Mouse (Mus musculus) fibroblast of lung, adult 2 months (primary cell): Measurements from ENCODE around the gene Sipa1.
A peak's percentile ranks its signal among the peaks of the same experiment; 100 is the strongest.
"Not testable (repeated sequence)": the region's sequence is repeated elsewhere in the genome, so short reads cannot be mapped to it uniquely, and the experiment has no call there.

Source experiments
- DNase-seq: peaks from one replicate; pipeline ENCODE4 v3.0.0-alpha.2; 2011; ENCODE audit warnings: low read depth

Gene Sipa1

DNA sequence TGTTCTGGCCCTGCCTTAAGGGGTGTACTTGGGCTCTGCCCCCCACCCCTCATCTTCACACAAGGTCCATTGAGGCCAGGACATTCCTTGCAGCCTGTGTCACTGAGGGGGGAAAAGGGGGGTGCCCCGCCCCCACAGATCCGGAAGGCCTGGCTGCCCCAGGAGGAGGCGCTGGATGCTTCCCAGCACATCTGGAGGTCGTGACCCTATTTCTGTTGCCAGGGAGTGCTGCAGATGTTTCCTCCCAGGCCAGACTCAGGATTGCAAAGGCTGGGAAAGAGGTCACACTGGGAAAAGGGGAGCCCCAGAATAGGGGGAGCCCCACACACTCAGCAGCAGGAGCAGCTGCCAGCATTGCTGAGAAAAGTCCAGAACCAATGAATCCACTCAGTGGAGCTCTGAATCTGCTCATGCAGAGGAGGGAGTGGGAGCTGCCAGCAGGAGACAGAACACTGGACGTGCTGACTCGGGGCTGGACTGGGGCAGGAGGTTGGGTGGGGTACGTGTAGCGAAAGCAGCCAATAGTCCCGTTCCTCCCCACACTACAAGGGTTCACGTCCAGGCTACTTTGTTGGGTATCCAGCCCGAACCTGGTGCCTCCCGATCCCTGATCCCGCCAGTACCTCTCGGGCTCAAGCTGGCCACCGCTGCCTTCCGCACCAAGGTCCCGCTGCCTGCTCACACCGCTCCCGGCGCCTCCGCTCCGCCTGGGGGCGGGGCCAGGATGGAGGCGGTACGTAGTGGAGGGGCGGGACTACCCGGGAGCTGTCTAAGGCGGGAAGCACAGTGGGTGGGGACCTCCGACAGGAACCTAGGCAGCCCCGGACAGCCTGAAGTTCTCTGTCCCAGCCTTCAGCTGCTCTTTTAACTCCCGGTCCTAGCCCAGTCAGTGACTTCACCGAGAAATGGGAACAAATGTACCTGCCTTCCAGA, at the start of gene Sipa1:
Gene Sipa1, minus strand, starts transcription at position 727 of the 933 bp plus-strand sequence.
- peak; percentile 62 for DNase-seq

GRCm38 (mm10) chr19:5713255-5713654, 49.7 kb upstream of the Sipa1 start:
- DNase-seq, result no peak

DNA sequence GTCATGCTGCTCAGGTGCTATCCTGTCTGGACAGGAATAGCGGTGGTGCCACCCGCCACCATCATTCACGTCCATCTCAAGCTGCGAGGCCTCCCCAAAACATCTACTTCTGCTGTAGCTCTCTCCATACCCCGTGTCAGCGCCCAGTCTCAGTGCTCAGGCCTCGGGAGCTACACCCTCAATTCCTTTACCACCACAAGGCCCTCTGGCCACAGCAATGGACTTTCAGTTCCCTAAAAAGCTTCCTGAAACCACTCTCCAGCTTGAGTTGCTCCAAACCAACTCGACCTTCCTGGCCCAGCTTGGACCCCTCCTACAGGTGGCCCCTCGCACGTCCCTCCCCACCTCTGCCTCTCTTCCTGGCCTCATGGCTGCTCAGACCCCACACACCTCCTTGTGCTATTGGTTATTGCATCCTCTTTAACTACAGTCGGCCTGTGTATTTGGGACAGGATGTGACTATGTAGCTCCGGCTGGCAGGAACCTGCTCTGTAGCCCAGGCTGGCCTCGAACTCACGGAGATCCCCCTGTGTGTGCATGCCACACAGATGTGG, 48.5 kb upstream of the Sipa1 start:
- no peak for DNase-seq

GRCm38 (mm10) chr19:5711218-5711617, 47.7 kb upstream of the Sipa1 start:
- no peak for DNase-seq

GRCm38 (mm10) chr19:5710581-5710980, 47.1 kb upstream of the Sipa1 start:
- DNase-seq, result no peak

DNA sequence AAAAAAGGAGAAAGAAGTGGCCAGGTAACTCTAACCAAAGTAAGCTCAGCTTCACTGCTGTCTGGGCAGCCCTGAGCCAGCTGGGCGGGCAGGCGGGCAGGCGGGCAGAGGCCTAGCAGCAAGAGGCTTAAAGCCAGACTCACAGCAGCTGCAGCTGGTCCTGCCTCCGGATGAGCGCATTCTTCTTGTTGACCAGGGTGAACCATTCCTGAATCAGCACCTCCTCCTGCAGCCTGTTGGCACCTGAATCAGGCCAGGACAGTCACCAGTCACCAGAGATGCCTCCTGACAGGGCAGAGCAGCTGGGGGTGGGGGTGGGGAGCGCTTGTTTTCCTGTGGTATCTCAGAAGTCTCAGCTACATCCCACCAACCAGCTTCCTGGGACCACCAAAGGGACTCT, 46.6 kb upstream of the Sipa1 start:
- DNase-seq, result no peak

DNA sequence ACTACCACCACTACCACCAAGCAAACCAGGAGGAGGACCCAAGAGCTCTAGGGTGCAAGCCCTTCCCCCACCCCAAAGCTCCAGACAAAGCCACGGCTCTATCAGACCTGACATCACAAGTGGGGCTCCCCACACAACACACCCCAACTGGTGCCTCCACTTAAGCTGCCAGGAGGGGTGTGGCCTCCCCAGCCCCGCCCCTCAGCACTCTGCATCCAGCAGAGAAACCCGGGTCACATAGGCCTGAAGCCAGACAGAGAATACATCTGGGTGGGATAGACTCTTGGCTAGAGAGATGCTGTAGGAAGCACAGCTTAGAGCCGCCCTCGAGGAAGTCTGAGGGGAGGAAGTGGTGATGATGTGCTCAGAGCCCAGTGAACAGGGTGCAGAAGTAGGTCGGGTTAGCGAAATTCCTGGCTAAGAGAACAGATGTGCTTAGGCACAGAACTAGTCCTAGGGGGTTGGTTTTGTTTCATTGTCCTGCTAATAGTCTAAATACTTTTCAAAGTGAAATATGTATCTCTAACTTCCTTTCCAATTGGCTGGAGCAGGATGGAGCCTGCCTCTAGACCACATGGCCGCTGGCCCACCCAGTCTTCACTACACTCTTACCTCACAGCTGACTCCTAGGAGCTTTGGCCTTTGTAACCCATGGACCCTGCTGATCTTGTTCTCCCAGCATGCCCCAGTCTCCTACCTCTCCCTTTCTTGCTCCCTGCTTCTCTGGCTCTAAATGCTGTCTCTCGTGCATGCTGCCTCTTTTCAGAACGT, 41.5 kb upstream of the Sipa1 start:
- DNase-seq, result no peak

DNA sequence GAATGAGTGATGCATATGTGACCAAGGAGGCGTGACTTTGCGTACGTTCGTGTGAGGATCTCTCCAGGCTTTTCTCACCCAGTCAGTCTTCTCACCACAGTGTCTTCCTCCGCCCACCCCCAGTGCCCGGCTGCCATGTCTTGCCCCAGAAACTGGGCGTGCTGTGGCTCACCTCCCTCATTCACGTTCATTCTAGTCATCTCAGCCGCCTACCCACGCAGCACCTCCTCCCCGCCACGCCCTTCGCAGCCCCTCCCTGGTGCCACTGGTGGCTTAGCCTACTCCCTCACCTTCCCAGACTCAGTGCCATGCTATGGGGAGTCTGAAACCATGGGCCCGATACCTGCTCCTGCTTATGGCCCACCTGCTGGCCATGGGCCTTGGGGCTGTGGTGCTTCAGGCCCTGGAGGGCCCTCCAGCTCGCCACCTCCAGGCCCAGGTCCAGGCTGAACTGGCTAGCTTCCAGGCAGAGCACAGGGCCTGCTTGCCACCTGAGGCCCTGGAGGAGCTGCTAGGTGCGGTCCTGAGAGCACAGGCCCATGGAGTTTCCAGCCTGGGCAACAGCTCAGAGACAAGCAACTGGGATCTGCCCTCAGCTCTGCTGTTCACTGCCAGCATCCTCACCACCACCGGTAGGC, 40.8 kb upstream of the Sipa1 start, which contains the start of gene Kcnk7:
Gene Kcnk7, plus strand, starts transcription at position 205 of the 638 bp plus-strand sequence.
- DNase-seq, result no peak

DNA sequence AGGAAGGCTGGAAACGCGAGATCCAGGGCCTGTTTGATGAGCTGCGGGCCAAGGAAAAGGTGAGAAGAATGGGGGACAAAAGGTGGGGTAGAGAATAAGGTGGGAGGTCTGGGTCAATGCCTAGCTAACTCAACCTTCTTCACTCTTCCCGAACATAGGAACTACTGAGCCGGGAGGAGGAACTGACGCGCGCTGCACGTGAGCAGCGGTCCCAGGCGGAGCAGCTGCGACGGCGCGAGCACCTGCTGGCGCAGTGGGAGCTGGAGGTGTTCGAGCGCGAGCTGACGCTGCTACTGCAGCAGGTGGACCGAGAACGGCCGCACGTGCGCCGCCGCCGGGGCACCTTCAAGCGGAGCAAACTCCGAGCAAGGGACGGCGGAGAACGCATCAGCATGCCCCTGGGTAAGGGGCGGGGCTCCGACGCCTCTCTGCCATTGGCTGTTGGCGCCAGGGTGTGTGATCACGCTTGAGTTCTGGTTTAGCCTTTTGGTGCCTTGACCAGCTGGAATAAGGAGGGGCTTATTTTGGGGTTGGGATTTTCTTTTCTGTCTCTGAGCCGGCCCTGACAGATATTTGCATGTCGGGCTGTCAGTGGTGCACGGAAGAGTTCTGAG, 32.4 kb upstream of the Sipa1 start:
- DNase-seq, result no peak

- no peak for DNase-seq
These were observed 30.3 kb upstream of the Sipa1 start for GRCm38 (mm10) chr19:5693801-5694200.

GRCm38 (mm10) chr19:5692913-5693396, 29.4 kb upstream of the Sipa1 start:
- no peak for DNase-seq

- no peak for DNase-seq
These were observed 28.8 kb upstream of the Sipa1 start for GRCm38 (mm10) chr19:5692086-5692912.

GRCm38 (mm10) chr19:5691601-5692000, 28.1 kb upstream of the Sipa1 start:
- no peak for DNase-seq

DNA sequence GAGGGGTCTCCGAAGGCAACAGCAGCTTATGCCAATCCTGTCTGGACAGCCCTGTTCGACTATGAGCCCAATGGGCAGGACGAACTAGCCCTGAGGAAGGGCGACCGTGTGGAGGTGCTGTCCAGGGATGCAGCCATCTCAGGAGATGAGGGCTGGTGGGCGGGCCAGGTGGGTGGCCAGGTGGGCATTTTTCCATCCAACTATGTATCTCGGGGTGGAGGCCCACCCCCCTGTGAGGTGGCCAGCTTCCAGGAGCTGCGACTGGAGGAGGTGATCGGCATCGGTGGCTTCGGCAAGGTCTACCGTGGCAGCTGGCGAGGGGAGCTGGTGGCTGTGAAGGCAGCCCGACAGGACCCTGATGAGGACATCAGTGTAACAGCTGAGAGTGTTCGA, 26.8 kb upstream of the Sipa1 start:
- no peak for DNase-seq

GRCm38 (mm10) chr19:5689565-5690342, 26.2 kb upstream of the Sipa1 start:
- DNase-seq, result peak; percentile 67

- DNase-seq, result no peak
These were observed 25.6 kb upstream of the Sipa1 start for GRCm38 (mm10) chr19:5689088-5689428.

DNA sequence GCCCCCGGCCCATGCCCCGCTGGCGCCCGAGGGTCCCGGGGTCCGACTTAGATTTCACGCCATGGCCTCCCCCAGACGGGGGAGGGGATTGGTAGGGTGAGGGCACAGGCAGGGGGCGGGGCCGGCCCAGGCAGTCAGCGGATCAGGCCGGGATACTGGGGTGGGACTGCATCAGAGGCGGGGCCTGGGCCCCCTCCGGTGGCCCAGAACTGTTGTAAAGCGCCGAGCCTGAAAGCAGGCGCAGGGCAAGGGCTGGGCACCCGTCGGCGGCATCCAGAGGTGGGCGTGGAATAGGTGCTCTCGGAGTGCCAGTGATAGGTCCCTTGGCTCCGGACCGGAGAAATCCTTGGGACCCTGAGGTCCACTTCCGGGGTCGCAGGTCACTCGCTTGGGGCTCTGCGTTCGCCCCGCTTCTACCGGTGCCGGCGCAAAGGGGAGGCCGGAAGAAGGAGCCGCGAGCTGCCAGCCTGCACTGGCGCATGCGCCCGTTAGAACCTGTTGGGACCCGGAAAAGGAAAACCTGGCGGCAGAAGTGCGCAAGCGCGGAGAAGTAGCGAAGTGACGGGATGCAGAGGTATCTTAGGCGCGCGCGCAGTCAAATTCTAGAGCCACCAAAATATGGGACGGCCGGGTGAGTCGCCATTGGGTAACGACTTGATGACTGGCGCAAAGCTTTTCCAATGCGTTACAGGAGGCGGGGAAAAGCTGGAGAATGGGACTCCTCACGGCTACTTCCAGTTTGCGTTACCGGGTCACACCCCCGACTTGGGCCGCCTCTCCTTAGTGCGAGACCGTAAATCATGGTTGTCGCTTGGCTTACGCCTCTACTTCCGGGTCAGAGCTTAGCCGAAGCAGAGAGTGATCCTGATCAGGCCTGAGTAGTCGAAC, 24.9 kb upstream of the Sipa1 start, which contains the start of the genes Map3k11 and Pcnx3:
Gene Map3k11, plus strand, starts transcription at position 543 of the 888 bp plus-strand sequence.
Gene Pcnx3, minus strand, starts transcription at position 709 of the 888 bp plus-strand sequence.
- peak; percentile 99 for DNase-seq

DNA sequence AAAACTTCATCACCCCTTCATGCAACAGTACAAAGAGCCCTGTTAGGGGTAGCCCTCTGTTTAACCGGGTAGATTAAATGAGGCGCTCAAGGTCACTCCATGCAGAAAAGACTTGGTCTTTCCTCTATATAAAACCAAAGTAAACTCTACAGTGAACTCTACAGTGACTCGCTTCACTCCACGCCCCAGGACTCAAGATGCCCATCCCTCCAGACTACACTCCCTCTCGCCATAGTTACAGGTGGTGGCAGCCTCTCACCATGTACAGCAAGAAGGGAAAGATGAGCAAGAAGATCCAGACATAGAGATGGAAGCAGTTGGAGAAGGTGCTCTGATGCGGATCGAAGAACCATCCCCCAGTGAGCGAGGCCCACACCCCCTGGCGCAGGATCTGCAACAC, 24.2 kb upstream of the Sipa1 start:
- DNase-seq, result no peak

GRCm38 (mm10) chr19:5686954-5687353, 23.4 kb upstream of the Sipa1 start:
- not testable (repeated sequence) for DNase-seq
